In genomic region chr15:7167906-7168532, GRCm38 (mm10) we compare ENCODE assay signal across 16 mouse cellular contexts.
DNase-seq lines count a peak whose midpoint lies in the region; ATAC-seq and TF ChIP-seq lines count a peak whose summit lies in the region.
"Had no signal": no experiment of that assay in that cellular context is flagged by ENCODE, and none has a peak within 500 bp of the region (broad histone marks: within the 10 kb centered on the region; RNA-seq: fewer than 3 reads in every experiment).

No protein-coding gene starts in this region.

- H3K27me3 ChIP-seq in midbrain, embryonic 11.5 days (ENCODE audit: control insufficient read depth, insufficient read depth, low read length), result no peaks in the 10 kb centered on the region
- H3K27me3 ChIP-seq in midbrain, embryonic 13.5 days, result no peaks in the 10 kb centered on the region
- H3K27me3 ChIP-seq in liver, embryonic 11.5 days (replicated peaks; ENCODE audit: control insufficient read depth, insufficient read depth, low read length), result no peaks in the 10 kb centered on the region
- H3K27me3 ChIP-seq in stomach, postnatal 0 days (ENCODE audit: control insufficient read depth, insufficient read depth, low read length), result no peaks in the 10 kb centered on the region
- H3K27me3 ChIP-seq in forebrain, embryonic 12.5 days, result no peaks in the 10 kb centered on the region
- H3K27me3 ChIP-seq: embryonic facial prominence, embryonic 15.5 days; forebrain, embryonic 13.5 days; limb, embryonic 15.5 days; midbrain, embryonic 12.5 days had no signal

- no peak overlapping the region for H3K9ac ChIP-seq in midbrain, embryonic 11.5 days (ENCODE audit: low read length)
- H3K9ac ChIP-seq in midbrain, embryonic 13.5 days (replicated peaks), result no peak overlapping the region
- H3K9ac ChIP-seq in liver, embryonic 11.5 days (ENCODE audit: low read depth, low read length), result no peak overlapping the region
- H3K9ac ChIP-seq in stomach, postnatal 0 days (ENCODE audit: low read length), result no peak overlapping the region
- H3K9ac ChIP-seq in forebrain, embryonic 12.5 days, result no peak overlapping the region
- H3K9ac ChIP-seq: embryonic facial prominence, embryonic 15.5 days; forebrain, embryonic 13.5 days; limb, embryonic 15.5 days; midbrain, embryonic 12.5 days had no signal

- 0 out of 2 replicates have a peak, but pooled peaks have one; percentile 19 for ATAC-seq in midbrain, embryonic 11.5 days (ENCODE audit: low FRiP score)
- ATAC-seq in midbrain, embryonic 13.5 days, result no peak
- peak; percentile 78 for ATAC-seq in liver, embryonic 11.5 days (replicated peaks; ENCODE audit: low FRiP score)
- ATAC-seq in stomach, postnatal 0 days (ENCODE audit: low FRiP score, low TSS enrichment), result peak; percentile 49; the same call in 1 of the 2 replicates
- ATAC-seq in forebrain, embryonic 12.5 days (ENCODE audit: low FRiP score), result no peak
- ATAC-seq: forebrain, embryonic 13.5 days; hindbrain, embryonic 16.5 days had no signal

- peaks cover 3% of the 10 kb centered on the region; the same call in 1 of the 2 replicates for H3K36me3 ChIP-seq in midbrain, embryonic 11.5 days (ENCODE audit: control insufficient read depth, insufficient read depth, low read length)
- no peaks in the 10 kb centered on the region for H3K36me3 ChIP-seq in midbrain, embryonic 13.5 days
- H3K36me3 ChIP-seq in liver, embryonic 11.5 days (ENCODE audit: control insufficient read depth, insufficient read depth, low read length), result peaks cover 3% of the 10 kb centered on the region; the same call in 1 of the 2 replicates
- H3K36me3 ChIP-seq in stomach, postnatal 0 days (ENCODE audit: control insufficient read depth, insufficient read depth, low read length), result peaks cover 10% of the 10 kb centered on the region; the same call in 1 of the 2 replicates
- no peaks in the 10 kb centered on the region for H3K36me3 ChIP-seq in forebrain, embryonic 12.5 days (replicated peaks)
- H3K36me3 ChIP-seq: midbrain, embryonic 12.5 days had no signal

- no peak overlapping the region for H3K4me3 ChIP-seq in midbrain, embryonic 11.5 days (ENCODE audit: low read depth, low read length)
- no peak overlapping the region for H3K4me3 ChIP-seq in midbrain, embryonic 13.5 days (replicated peaks)
- no peak overlapping the region for H3K4me3 ChIP-seq in liver, embryonic 11.5 days (ENCODE audit: low read depth, low read length)
- H3K4me3 ChIP-seq in stomach, postnatal 0 days (ENCODE audit: low read depth, low read length), result no peak overlapping the region
- H3K4me3 ChIP-seq in forebrain, embryonic 12.5 days (replicated peaks), result no peak overlapping the region
- H3K4me3 ChIP-seq: embryonic facial prominence, embryonic 15.5 days; forebrain, embryonic 13.5 days; limb, embryonic 15.5 days; midbrain, embryonic 12.5 days had no signal

- no peaks in the 10 kb centered on the region for H3K9me3 ChIP-seq in midbrain, embryonic 11.5 days (ENCODE audit: control insufficient read depth, low read length)
- no peaks in the 10 kb centered on the region for H3K9me3 ChIP-seq in midbrain, embryonic 13.5 days
- no peaks in the 10 kb centered on the region for H3K9me3 ChIP-seq in liver, embryonic 11.5 days (ENCODE audit: control insufficient read depth, low read length)
- H3K9me3 ChIP-seq in stomach, postnatal 0 days (ENCODE audit: control insufficient read depth, low read length), result no peaks in the 10 kb centered on the region
- H3K9me3 ChIP-seq in forebrain, embryonic 12.5 days, result no peaks in the 10 kb centered on the region
- H3K9me3 ChIP-seq: embryonic facial prominence, embryonic 15.5 days; forebrain, embryonic 13.5 days; limb, embryonic 15.5 days; midbrain, embryonic 12.5 days had no signal

- no peak for TF ChIP-seq CTCF in stomach, postnatal 0 days (IDR thresholded peaks at IDR 0.05; ENCODE audit: low read depth)

- no peak overlapping the region for H3K4me2 ChIP-seq in midbrain, embryonic 11.5 days
- no peak overlapping the region for H3K4me2 ChIP-seq in midbrain, embryonic 13.5 days (replicated peaks)
- 0 out of 2 replicates have a peak overlapping the region, but pooled peaks have one; percentile 17 for H3K4me2 ChIP-seq in liver, embryonic 11.5 days
- H3K4me2 ChIP-seq in stomach, postnatal 0 days (replicated peaks; ENCODE audit: low read depth), result no peak overlapping the region
- H3K4me2 ChIP-seq in forebrain, embryonic 12.5 days, result no peak overlapping the region
- H3K4me2 ChIP-seq: embryonic facial prominence, embryonic 15.5 days; forebrain, embryonic 13.5 days; limb, embryonic 15.5 days; midbrain, embryonic 12.5 days had no signal

- H3K27ac ChIP-seq in midbrain, embryonic 11.5 days (ENCODE audit: low read depth, low read length), result no peak overlapping the region
- H3K27ac ChIP-seq in midbrain, embryonic 13.5 days, result no peak overlapping the region
- peak overlapping the region; percentile 64 for H3K27ac ChIP-seq in liver, embryonic 11.5 days (ENCODE audit: low read depth, low read length)
- H3K27ac ChIP-seq in stomach, postnatal 0 days (replicated peaks), result no peak overlapping the region; the same call in 1 of the 2 replicates
- no peak overlapping the region for H3K27ac ChIP-seq in forebrain, embryonic 12.5 days
- H3K27ac ChIP-seq: embryonic facial prominence, embryonic 15.5 days; forebrain, embryonic 13.5 days; limb, embryonic 15.5 days; midbrain, embryonic 12.5 days had no signal

- 60% methylated on average over 11 of the region's 11 CpGs for WGBS in midbrain, embryonic 11.5 days
- WGBS in midbrain, embryonic 13.5 days, result 71% methylated on average over 11 of the region's 11 CpGs
- 61% methylated on average over 11 of the region's 11 CpGs for WGBS in liver, embryonic 11.5 days
- 51% methylated on average over 11 of the region's 11 CpGs for WGBS in stomach, postnatal 0 days
- WGBS in forebrain, embryonic 12.5 days, result 74% methylated on average over 11 of the region's 11 CpGs

- no peak for DNase-seq in midbrain, embryonic 11.5 days (ENCODE audit: low spot score, missing footprints)
- peak; percentile 46 for DNase-seq in embryo, embryonic 11 days
- DNase-seq in liver, embryonic 11.5 days (ENCODE audit: low spot score), result no peak
- DNase-seq in stomach, postnatal 0 days (ENCODE audit: low spot score), result no peak
- DNase-seq in adipocyte (ENCODE audit: low spot score), result no peak
- no peak for DNase-seq in heart, adult 11 months
- DNase-seq: cerebellum, postnatal 14 days; kidney, postnatal 10 days; thymus, postnatal 14 days had no signal

- no peak for TF ChIP-seq EP300 in stomach, postnatal 0 days (optimal IDR thresholded peaks at IDR 0.05)

- H3K4me1 ChIP-seq in midbrain, embryonic 11.5 days (ENCODE audit: control insufficient read depth, insufficient read depth, low read length), result no peaks in the 10 kb centered on the region
- no peaks in the 10 kb centered on the region for H3K4me1 ChIP-seq in midbrain, embryonic 13.5 days (replicated peaks)
- no peaks in the 10 kb centered on the region for H3K4me1 ChIP-seq in liver, embryonic 11.5 days (replicated peaks; ENCODE audit: control insufficient read depth, insufficient read depth, low read length)
- no peaks in the 10 kb centered on the region for H3K4me1 ChIP-seq in stomach, postnatal 0 days (replicated peaks; ENCODE audit: control insufficient read depth, insufficient read depth)
- no peaks in the 10 kb centered on the region for H3K4me1 ChIP-seq in forebrain, embryonic 12.5 days
- H3K4me1 ChIP-seq: embryonic facial prominence, embryonic 15.5 days; forebrain, embryonic 13.5 days; midbrain, embryonic 12.5 days had no signal

Comparison
In these comparisons a context has a peak if more than half of its experiments do, and no peak if none do; other contexts are left out.
1. ATAC-seq: peak in midbrain, embryonic 11.5 days (single experiment), liver, embryonic 11.5 days (single experiment) and stomach, postnatal 0 days (single experiment); none in midbrain, embryonic 13.5 days (single experiment) and forebrain, embryonic 12.5 days (single experiment).